Mouse (Mus musculus): ENCODE measurements around the gene Pdpr. TPM values are rescaled to one million over a fixed set of nuclear protein-coding genes. Genes with fewer than 3 reads are reported as not detected.

Gene Pdpr
- polyA plus RNA-seq, 1 experiment = 8.6 TPM

GRCm38 (mm10) chr8:111157617-111158016, 63.2 kb downstream of the Pdpr start:
- Histone ChIP-seq H3K79me2 (ENCODE audit: control insufficient read depth, insufficient read depth) (no peaks in the 10 kb centered on the region), H3K36me3 (ENCODE audit: control insufficient read depth, insufficient read depth) (peaks cover 34% of the 10 kb centered on the region), H3ac (ENCODE audit: control insufficient read depth, insufficient read length) (no peak overlapping the region), H3K4me3 (no peak overlapping the region), H3K4me2 (ENCODE audit: low read depth) (no peak overlapping the region), H3K27me3 (ENCODE audit: control insufficient read depth, insufficient read depth, insufficient read length) (no peaks in the 10 kb centered on the region)
- no peak for TF ChIP-seq MYOG (IDR thresholded peaks at IDR 0.05; ENCODE audit: control insufficient read depth in 1 of 3, insufficient read depth in 1 of 3, insufficient read length in 2 of 3, low read depth in 2 of 3)
- TF ChIP-seq TCF12 (IDR thresholded peaks at IDR 0.05; ENCODE audit: insufficient read depth, poor library complexity, severe bottlenecking) = no peak
- TF ChIP-seq MAX (IDR thresholded peaks at IDR 0.05; ENCODE audit: low read depth) = no peak
- no peak for TF ChIP-seq CEBPB (IDR thresholded peaks at IDR 0.05; ENCODE audit: insufficient read depth, poor library complexity, severe bottlenecking)
- no peak for TF ChIP-seq SRF (IDR thresholded peaks at IDR 0.05; ENCODE audit: control insufficient read depth, insufficient read length, low read depth)
- TF ChIP-seq REST (IDR thresholded peaks at IDR 0.05; ENCODE audit: insufficient read depth, insufficient read length) = no peak
- TF ChIP-seq MYOD1 (IDR thresholded peaks at IDR 0.05; ENCODE audit: control insufficient read depth in 1 of 3, insufficient read length in 2 of 3, low read depth in 2 of 3) = no peak
- TF ChIP-seq E2F4 (IDR thresholded peaks at IDR 0.05; ENCODE audit: insufficient read depth) = no peak
- no peak for TF ChIP-seq POLR2AphosphoS2 (IDR thresholded peaks at IDR 0.05; ENCODE audit: insufficient read length, low read depth)
- no peak for TF ChIP-seq TCF3 (IDR thresholded peaks at IDR 0.05; ENCODE audit: insufficient read length, low read depth)
- TF ChIP-seq POLR2A (IDR thresholded peaks at IDR 0.05; ENCODE audit: insufficient read length, low read depth) = no peak
- TF ChIP-seq USF1 (IDR thresholded peaks at IDR 0.05; ENCODE audit: low read depth) = no peak

- no peaks in the 10 kb centered on the region for H3K79me2 ChIP-seq (ENCODE audit: control insufficient read depth, insufficient read depth)
- H3K4me3 ChIP-seq = no peak overlapping the region
- TF ChIP-seq TCF12 (IDR thresholded peaks at IDR 0.05; ENCODE audit: insufficient read depth, poor library complexity, severe bottlenecking) (no peak), MYOG (IDR thresholded peaks at IDR 0.05; ENCODE audit: control insufficient read depth in 1 of 3, insufficient read depth in 1 of 3, insufficient read length in 2 of 3, low read depth in 2 of 3) (no peak), POLR2A (IDR thresholded peaks at IDR 0.05; ENCODE audit: insufficient read length, low read depth) (no peak), MAX (IDR thresholded peaks at IDR 0.05; ENCODE audit: low read depth) (no peak), CEBPB (IDR thresholded peaks at IDR 0.05; ENCODE audit: insufficient read depth, poor library complexity, severe bottlenecking) (no peak), POLR2AphosphoS2 (IDR thresholded peaks at IDR 0.05; ENCODE audit: insufficient read length, low read depth) (no peak), SRF (IDR thresholded peaks at IDR 0.05; ENCODE audit: control insufficient read depth, insufficient read length, low read depth) (no peak), REST (IDR thresholded peaks at IDR 0.05; ENCODE audit: insufficient read depth, insufficient read length) (no peak), TCF3 (IDR thresholded peaks at IDR 0.05; ENCODE audit: insufficient read length, low read depth) (no peak), MYOD1 (IDR thresholded peaks at IDR 0.05; ENCODE audit: control insufficient read depth in 1 of 3, insufficient read length in 2 of 3, low read depth in 2 of 3) (no peak), USF1 (IDR thresholded peaks at IDR 0.05; ENCODE audit: low read depth) (no peak), E2F4 (IDR thresholded peaks at IDR 0.05; ENCODE audit: insufficient read depth) (no peak)
- H3K4me2 ChIP-seq (ENCODE audit: low read depth) = no peak overlapping the region
- peaks cover 48% of the 10 kb centered on the region for H3K36me3 ChIP-seq (ENCODE audit: control insufficient read depth, insufficient read depth)
- no peak overlapping the region for H3ac ChIP-seq (ENCODE audit: control insufficient read depth, insufficient read length)
- H3K27me3 ChIP-seq (ENCODE audit: control insufficient read depth, insufficient read depth, insufficient read length) = no peaks in the 10 kb centered on the region
Observed at GRCm38 (mm10) chr8:111171661-111172060, 77.2 kb downstream of the Pdpr start.

GRCm38 (mm10) chr8:111185472-111185947, 91.1 kb downstream of the Pdpr start:
- no peak overlapping the region for H3K4me3 ChIP-seq
- H3K36me3 ChIP-seq (ENCODE audit: control insufficient read depth, insufficient read depth) = peaks cover 30% of the 10 kb centered on the region
- H3ac ChIP-seq (ENCODE audit: control insufficient read depth, insufficient read length) = no peak overlapping the region
- H3K79me2 ChIP-seq (ENCODE audit: control insufficient read depth, insufficient read depth) = no peaks in the 10 kb centered on the region
- TF ChIP-seq CEBPB (IDR thresholded peaks at IDR 0.05; ENCODE audit: insufficient read depth, poor library complexity, severe bottlenecking) = no peak
- no peak for TF ChIP-seq POLR2A (IDR thresholded peaks at IDR 0.05; ENCODE audit: insufficient read length, low read depth)
- TF ChIP-seq MAX (IDR thresholded peaks at IDR 0.05; ENCODE audit: low read depth) = no peak
- TF ChIP-seq USF1 (IDR thresholded peaks at IDR 0.05; ENCODE audit: low read depth) = no peak
- TF ChIP-seq SRF (IDR thresholded peaks at IDR 0.05; ENCODE audit: control insufficient read depth, insufficient read length, low read depth) = no peak
- no peak for TF ChIP-seq REST (IDR thresholded peaks at IDR 0.05; ENCODE audit: insufficient read depth, insufficient read length)
- TF ChIP-seq TCF12 (IDR thresholded peaks at IDR 0.05; ENCODE audit: insufficient read depth, poor library complexity, severe bottlenecking) = no peak
- no peak for TF ChIP-seq POLR2AphosphoS2 (IDR thresholded peaks at IDR 0.05; ENCODE audit: insufficient read length, low read depth)
- TF ChIP-seq TCF3 (IDR thresholded peaks at IDR 0.05; ENCODE audit: insufficient read length, low read depth) = no peak
- no peaks in the 10 kb centered on the region for H3K27me3 ChIP-seq (ENCODE audit: control insufficient read depth, insufficient read depth, insufficient read length)
- peak overlapping the region; percentile 53 for H3K4me2 ChIP-seq (ENCODE audit: low read depth)

Other genes starting within 250 kb of the Pdpr start
- gene Cog4, start 248.0 kb upstream of the Pdpr start, polyA plus RNA-seq (2012; fragmentation: generic; extraction: Trizol) = 71.6 TPM
- 47.7 TPM for gene Sf3b3, start 247.8 kb upstream of the Pdpr start, polyA plus RNA-seq (2012; fragmentation: generic; extraction: Trizol)
- gene Fuk, start 192.1 kb upstream of the Pdpr start, polyA plus RNA-seq (2012; fragmentation: generic; extraction: Trizol) = 7.2 TPM
- gene St3gal2, start 174.7 kb upstream of the Pdpr start, polyA plus RNA-seq (2012; fragmentation: generic; extraction: Trizol) = 39.7 TPM
- 32.5 TPM for gene Ddx19a, start 96.8 kb upstream of the Pdpr start, polyA plus RNA-seq (2012; fragmentation: generic; extraction: Trizol)
- 5.9 TPM for gene Ddx19b, start 62.9 kb upstream of the Pdpr start, polyA plus RNA-seq (2012; fragmentation: generic; extraction: Trizol)
- 340 TPM for gene Aars, start 61.5 kb upstream of the Pdpr start, polyA plus RNA-seq (2012; fragmentation: generic; extraction: Trizol)
- gene Exosc6, start 38.3 kb upstream of the Pdpr start, polyA plus RNA-seq (2012; fragmentation: generic; extraction: Trizol) = not detected
- gene Clec18a, start 2.2 kb upstream of the Pdpr start, polyA plus RNA-seq (2012; fragmentation: generic; extraction: Trizol) = 1.2 TPM
- gene Glg1, start 164.6 kb downstream of the Pdpr start, polyA plus RNA-seq (2012; fragmentation: generic; extraction: Trizol) = 39.1 TPM
- 9.0 TPM for gene Rfwd3, start 205.6 kb downstream of the Pdpr start, polyA plus RNA-seq (2012; fragmentation: generic; extraction: Trizol)
- 14.5 TPM for gene Mlkl, start 243.5 kb downstream of the Pdpr start, polyA plus RNA-seq (2012; fragmentation: generic; extraction: Trizol)